Mouse (Mus musculus) thymus, adult 2 months (tissue): Measurements from ENCODE around the gene Pex11a. TPM values are rescaled to one million over a fixed set of nuclear protein-coding genes. Genes with fewer than 3 reads are reported as not detected.

Experiments
- DNase-seq: peaks from one replicate; pipeline ENCODE4 v3.0.0; 2021
- H3K27ac ChIP-seq: fragments of 200-500 bp; 2 replicates; pipeline ENCODE4 v1.5.1; 2012; ENCODE audit warnings: low read length, control low read depth; ENCODE audit not compliant: control insufficient read depth, insufficient read depth
- H3K27me3 ChIP-seq: fragments of 200-500 bp; 2 replicates; pipeline ENCODE4 v1.6.1; 2012; ENCODE audit warnings: mild to moderate bottlenecking, low read length, moderate library complexity, mixed read lengths; ENCODE audit not compliant: control insufficient read depth, insufficient read depth
- H3K36me3 ChIP-seq: fragments of 200-500 bp; 2 replicates; pipeline ENCODE4 v1.6.1; 2012; ENCODE audit warnings: mild to moderate bottlenecking, low read length, moderate library complexity; ENCODE audit not compliant: control insufficient read depth, insufficient read depth
- H3K4me1 ChIP-seq: fragments of 200-500 bp; replicated peaks from 2 replicates; pipeline ENCODE4 v1.6.1; 2012; ENCODE audit warnings: low read length; ENCODE audit not compliant: control insufficient read depth, insufficient read depth
- H3K4me3 ChIP-seq: fragments of 200-500 bp; 2 replicates; pipeline ENCODE4 v1.5.1; 2012; ENCODE audit warnings: mild to moderate bottlenecking, low read length, control low read depth, moderate library complexity; ENCODE audit not compliant: control insufficient read depth, insufficient read depth
- CTCF ChIP-seq: fragments of 200-500 bp; IDR thresholded peaks from 2 replicates; pipeline ENCODE4 v1.5.1; 2012; ENCODE audit warnings: mild to moderate bottlenecking, control low read depth, low read length, moderate library complexity, borderline replicate concordance; ENCODE audit not compliant: control insufficient read depth, poor library complexity, insufficient read depth; ENCODE audit errors: extremely low read depth
- POLR2A ChIP-seq: fragments of 200-500 bp; IDR thresholded peaks from 2 replicates; pipeline ENCODE4 v1.6.1; 2012; ENCODE audit warnings: mild to moderate bottlenecking, low read length, control low read depth, moderate library complexity; ENCODE audit not compliant: control insufficient read depth, poor library complexity, insufficient read depth; ENCODE audit errors: extremely low read depth
- WGBS: fragments of 180-500 bp; shearing (Covaris S2); methylation state at CpG from one replicate; pipeline ENCODE4 v1.1.7; 2018; 5-methylcytosine and 5-hydroxymethylcytosine counted together
- polyA plus RNA-seq: library from polyadenylated mRNA; depleted of rRNA; stranded (reverse); fragments of >200 nt; gene quantifications from 2 replicates; pipeline ENCODE4 v1.2.3, GENCODE M21; 2012

Pex11a gene
- polyA plus RNA-seq, 1 experiment, result 8.1 TPM

DNA sequence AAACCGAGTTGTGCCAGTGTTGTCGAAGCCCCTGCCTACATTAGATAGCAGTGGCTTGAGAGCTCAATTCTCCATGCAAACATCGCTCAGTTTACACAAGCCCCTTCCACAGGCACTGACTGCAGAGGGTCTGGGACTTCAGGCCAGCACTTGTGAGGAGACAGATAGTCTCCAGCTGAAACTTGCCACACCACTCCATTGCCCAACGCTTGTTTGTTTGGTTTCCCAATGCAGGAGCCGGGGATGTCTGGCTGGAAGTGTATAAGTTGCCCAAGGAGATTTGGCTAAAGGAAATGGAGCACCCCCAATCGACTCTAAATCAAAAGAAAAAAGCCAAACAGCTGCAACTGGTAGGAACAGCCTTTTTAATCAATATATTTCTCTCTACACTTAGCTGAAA is 15.2 kb upstream of the Pex11a start:
- Histone ChIP-seq H3K4me3 (no peak overlapping the region), H3K27me3 (no peaks in the 10 kb centered on the region), H3K36me3 (no peaks in the 10 kb centered on the region), H3K27ac (no peak overlapping the region), H3K4me1 (no peaks in the 10 kb centered on the region)
- WGBS, result 83% methylated on average over 6 of the region's 6 CpGs
- no peak for TF ChIP-seq CTCF
- no peak for TF ChIP-seq POLR2A
- DNase-seq, result no peak

DNA sequence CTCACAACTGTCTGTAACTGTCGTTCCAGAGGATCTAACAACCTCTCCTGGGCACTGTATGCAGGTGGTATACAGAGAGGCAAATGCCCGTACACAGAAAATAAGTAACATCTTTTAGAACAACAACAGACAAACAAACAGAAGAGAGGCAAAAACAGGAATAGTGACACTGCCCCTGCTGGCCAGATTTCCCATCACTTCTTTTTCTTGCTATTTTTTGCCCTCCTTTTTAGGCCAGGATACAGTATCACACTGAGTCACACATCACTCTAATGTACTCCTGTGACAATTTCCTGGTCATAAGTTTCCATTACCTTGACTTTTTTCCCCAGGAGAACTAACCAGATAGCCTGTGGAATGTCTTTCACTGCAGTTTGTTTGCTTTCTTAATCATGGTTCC is 13.4 kb upstream of the Pex11a start:
- H3K27me3 ChIP-seq, result no peaks in the 10 kb centered on the region
- no peak overlapping the region for H3K4me3 ChIP-seq
- no peak overlapping the region for H3K27ac ChIP-seq
- WGBS, result 54% methylated on average over 2 of the region's 2 CpGs
- H3K36me3 ChIP-seq, result no peaks in the 10 kb centered on the region
- no peak for DNase-seq
- H3K4me1 ChIP-seq, result peaks cover 3% of the 10 kb centered on the region; the same call in 1 of the 2 replicates
- TF ChIP-seq POLR2A (no peak), CTCF (no peak)

DNA sequence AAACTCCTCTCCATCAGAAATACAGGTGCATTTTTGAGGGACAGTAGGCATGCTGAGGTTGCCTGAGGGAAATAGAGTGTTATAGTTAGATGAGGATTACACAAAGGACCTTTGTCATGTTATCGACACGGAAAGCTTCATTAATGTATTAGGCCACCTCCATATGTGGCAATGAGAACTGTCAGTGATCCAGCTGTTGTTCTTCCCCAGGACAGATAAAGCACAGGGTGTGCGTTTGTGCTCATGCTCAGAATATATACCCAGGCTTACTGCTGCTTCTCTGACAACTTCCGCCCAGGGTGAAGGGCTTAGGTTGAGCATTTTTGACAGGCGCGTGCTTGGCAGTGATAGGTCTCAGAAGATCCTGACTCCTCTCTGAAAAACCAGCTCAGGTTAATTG is 6.6 kb upstream of the Pex11a start:
- 96% methylated on average over 6 of the region's 6 CpGs for whole genome bisulfite sequencing
- TF ChIP-seq POLR2A (no peak), CTCF (no peak)
- Histone ChIP-seq H3K4me1 (peaks cover 3% of the 10 kb centered on the region; the same call in 1 of the 2 replicates), H3K36me3 (no peaks in the 10 kb centered on the region), H3K27me3 (no peaks in the 10 kb centered on the region), H3K27ac (no peak overlapping the region), H3K4me3 (no peak overlapping the region)
- no peak for DNase-seq

DNA sequence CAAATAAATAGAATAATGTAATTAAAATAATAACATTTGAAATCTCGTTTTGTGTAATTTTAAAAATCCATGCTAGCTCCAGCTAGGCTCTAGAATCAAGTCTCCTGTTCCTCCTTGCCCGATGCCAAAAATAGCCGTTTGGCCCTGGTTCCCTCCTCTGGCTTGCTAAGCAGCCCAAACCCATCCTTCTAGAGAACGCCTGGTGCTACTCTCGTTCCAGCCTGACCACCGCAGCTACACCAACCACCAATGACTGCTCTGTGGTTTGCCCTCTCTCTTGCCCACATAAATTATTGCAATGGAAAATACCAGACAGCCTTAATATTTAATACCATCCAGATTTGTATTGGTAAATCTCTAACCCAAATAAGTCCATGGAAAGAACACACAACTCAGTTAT is 4.7 kb upstream of the Pex11a start:
- WGBS, result 52% methylated on average over 6 of the region's 6 CpGs
- no peak for DNase-seq
- no peak overlapping the region for H3K4me3 ChIP-seq

DNA sequence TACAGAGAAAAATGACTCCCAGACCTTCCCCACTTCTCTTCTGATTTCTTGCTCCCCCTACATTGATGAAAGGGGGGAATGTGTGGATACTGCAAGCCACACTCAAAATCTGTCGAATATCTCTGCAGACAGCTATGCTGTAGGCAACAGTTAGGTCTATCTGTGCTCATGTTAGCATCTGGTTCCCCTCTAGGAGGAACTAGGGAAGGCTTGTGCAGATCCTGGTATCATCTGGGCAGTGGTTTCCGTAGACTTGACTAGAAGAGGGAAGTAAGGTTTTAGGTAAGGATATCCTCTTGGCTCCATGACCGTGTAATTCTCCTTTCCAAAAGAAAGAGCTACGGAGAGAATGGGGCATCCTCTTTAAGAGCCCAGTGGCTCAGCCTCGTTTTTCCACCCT is 1.7 kb upstream of the Pex11a start:
- Histone ChIP-seq H3K27me3 (no peaks in the 10 kb centered on the region), H3K27ac (no peak overlapping the region), H3K36me3 (no peaks in the 10 kb centered on the region), H3K4me1 (peaks cover 3% of the 10 kb centered on the region), H3K4me3 (no peak overlapping the region)
- 27% methylated on average over 5 of the region's 5 CpGs for whole genome bisulfite sequencing
- DNase-seq, result no peak
- TF ChIP-seq CTCF (no peak), POLR2A (no peak)

More for the DNA sequence above, 4.7 kb upstream of the Pex11a start:
- Histone ChIP-seq H3K4me1 (peaks cover 6% of the 10 kb centered on the region), H3K27ac (no peak overlapping the region), H3K27me3 (no peaks in the 10 kb centered on the region), H3K36me3 (no peaks in the 10 kb centered on the region)
- TF ChIP-seq POLR2A (no peak), CTCF (no peak)

DNA sequence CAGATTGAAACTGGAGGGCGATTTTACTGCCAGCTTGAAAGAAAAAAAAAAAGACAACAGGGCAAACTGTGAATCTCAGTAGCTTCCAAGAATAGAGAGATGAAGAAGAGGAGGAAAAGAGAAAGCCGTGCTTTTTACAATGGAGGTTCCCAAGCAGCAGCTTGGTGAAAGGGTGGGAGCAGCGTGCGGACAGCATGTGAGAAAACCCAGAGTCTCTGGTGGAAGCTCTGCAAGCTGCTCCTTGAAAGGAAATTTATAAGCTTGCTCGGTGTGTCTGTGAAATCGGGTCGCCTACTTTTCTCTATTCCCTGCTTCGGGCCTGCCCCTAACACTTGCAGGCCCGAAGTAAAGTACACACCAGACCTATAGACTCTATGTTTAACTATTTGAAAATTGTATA is 1.1 kb upstream of the Pex11a start:
- H3K27me3 ChIP-seq, result no peaks in the 10 kb centered on the region
- no peak overlapping the region for H3K4me3 ChIP-seq
- H3K27ac ChIP-seq, result no peak overlapping the region
- H3K36me3 ChIP-seq, result no peaks in the 10 kb centered on the region
- H3K4me1 ChIP-seq, result peaks cover 3% of the 10 kb centered on the region
- DNase-seq, result no peak
- TF ChIP-seq POLR2A (no peak), CTCF (no peak)
- WGBS, result 97% methylated on average over 9 of the region's 9 CpGs

DNA sequence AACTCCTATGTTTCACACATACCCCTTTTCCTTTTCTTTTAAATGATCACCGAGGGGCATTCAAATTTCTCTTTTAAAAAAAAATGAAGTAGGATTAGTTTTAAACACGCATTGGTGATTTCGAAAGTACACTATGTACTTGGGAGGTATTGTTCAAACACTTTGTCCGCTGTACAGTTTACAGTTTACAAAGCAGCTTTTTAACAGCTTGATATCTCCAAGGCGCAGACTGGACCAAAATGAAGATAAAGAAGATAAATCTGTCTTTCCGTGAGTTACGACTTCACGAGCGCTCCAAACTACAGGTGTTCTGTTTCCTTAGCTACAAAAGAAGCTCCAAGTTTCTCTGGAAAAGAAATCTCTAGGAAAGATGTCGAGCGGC is 663 bp downstream of the Pex11a start:
- Histone ChIP-seq H3K27ac (no peak overlapping the region), H3K4me1 (peaks cover 3% of the 10 kb centered on the region), H3K36me3 (no peaks in the 10 kb centered on the region), H3K4me3 (peak overlapping the region; percentile 76), H3K27me3 (no peaks in the 10 kb centered on the region)
- TF ChIP-seq POLR2A (no peak), CTCF (no peak)
- WGBS, result 8% methylated on average over 11 of the region's 11 CpGs
- DNase-seq, result no peak

DNA sequence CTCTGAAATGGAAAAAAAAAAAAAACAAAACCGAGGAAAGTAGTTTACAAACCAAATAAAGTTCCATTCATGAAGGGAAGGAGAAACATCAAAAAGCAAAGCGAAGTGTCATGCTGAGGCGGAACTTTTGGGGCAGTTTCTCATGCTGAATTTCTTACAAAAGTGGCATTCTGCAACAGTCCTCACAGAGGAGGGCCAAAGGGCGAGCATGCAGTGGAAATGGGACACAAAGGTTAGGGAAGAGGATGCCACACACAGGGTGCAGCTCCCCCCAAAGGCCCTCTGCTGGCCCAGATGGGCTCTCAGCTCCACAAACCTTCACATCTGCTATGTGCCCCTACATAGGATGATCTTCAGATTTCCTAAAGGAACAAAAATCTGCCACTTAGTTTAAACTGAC is 2.7 kb downstream of the Pex11a start:
- Histone ChIP-seq H3K4me3 (no peak overlapping the region), H3K27me3 (no peaks in the 10 kb centered on the region), H3K27ac (no peak overlapping the region), H3K4me1 (peaks cover 3% of the 10 kb centered on the region), H3K36me3 (no peaks in the 10 kb centered on the region)
- no peak for TF ChIP-seq CTCF
- no peak for TF ChIP-seq POLR2A
- WGBS, result 87% methylated on average over 4 of the region's 4 CpGs
- no peak for DNase-seq
